Mouse (Mus musculus) retina, adult 2 months (tissue): Measurements from ENCODE around the gene Hist1h3f.
"Not testable (repeated sequence)": the region's sequence is repeated elsewhere in the genome, so short reads cannot be mapped to it uniquely, and the experiment has no call there.

Experiments
- DNase-seq: peaks from one replicate; pipeline ENCODE4 v3.0.0-alpha.2; 2012; ENCODE audit warnings: low read depth, low spot score

The Hist1h3f gene

DNA sequence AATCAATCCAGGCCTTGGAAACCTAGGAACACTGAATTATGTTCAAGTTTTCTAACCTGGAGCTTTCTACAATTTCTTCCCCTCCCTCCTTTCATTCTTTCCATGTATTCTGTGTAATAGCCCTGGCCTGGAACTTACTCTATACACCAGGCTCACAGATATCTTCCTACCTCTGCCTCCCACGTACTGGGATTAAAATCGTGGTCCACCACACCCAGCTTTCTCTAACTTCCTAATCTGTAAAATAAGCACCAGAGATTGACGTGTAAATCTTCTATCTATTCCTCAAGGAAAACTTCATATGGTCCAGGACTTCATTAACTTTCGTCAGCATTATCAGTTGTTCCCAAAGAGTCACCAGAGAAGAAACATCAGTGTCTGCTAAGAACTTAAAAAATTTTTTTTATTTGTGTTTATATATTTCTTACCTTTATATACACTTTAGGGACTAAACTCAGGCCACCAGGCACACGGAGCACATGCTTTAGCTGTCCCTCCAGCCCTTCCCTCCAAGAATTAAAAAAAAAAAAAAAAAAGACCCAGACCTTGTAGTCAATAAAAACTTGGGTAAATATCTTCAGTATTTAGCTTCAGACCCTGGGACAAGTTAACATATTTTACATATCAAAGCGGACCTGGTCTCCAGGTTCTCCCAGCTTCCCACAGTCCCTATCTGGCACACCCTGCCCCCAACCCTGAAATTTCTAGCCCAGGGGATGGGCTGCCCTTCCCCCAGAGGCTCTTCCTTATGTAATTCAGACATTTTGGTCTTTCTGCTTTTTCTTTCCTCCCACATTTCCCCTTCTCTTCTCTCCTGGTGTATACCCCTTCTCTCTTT, 38.6 kb downstream of the Hist1h3f start:
- DNase-seq: no peak

DNA sequence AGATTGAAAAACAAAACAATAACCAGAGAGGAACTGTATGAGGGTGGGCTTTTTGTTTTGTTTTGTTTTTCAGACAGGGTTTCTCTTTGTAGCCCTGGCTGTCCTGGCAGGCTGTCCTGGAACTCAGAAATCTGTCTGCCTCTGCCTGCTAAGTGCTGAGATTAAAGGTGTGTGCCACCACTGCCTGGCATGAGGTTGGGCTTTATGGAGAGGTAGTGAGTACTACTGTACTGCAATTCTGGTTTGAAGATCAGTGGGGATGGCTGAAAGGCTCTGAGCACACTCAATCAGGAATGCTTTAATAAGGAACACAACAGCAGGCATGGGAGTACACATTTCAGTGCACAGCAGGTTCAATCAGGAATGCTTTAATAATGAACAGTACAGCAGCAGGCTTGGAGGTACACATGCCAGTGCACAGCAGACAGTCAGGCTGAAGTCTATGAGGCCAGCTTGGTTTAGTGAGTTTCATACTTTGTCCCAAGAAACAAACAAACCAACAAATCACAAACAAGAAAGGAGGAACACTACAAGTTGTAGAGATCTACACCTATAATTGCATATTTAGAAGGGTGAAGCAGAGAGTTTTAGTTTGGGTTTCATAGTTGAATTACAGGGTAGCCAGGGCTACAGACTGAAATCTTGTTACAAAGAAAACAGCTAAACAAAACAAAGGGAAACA, 39.7 kb downstream of the Hist1h3f start:
- DNase-seq: no peak

DNA sequence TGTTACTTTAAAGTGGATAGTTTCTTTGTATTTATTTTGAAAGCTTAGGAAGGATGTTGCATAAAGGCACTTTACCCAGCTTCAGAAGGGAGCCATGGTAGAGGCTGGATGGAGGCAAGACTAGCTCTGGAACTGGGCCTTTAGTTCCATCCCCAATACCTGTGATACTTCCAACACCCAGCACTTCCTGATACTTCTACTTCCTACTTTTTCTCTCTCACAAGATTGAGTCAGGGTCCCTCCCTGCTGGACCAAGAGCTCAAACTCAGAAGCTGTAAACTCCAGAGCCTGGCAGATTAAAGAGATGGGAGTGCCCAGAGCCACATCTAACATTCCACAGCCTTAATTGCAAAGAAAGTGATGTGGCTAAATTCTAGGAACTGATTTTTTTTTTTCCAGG, 40.5 kb downstream of the Hist1h3f start:
- no peak for DNase-seq

DNA sequence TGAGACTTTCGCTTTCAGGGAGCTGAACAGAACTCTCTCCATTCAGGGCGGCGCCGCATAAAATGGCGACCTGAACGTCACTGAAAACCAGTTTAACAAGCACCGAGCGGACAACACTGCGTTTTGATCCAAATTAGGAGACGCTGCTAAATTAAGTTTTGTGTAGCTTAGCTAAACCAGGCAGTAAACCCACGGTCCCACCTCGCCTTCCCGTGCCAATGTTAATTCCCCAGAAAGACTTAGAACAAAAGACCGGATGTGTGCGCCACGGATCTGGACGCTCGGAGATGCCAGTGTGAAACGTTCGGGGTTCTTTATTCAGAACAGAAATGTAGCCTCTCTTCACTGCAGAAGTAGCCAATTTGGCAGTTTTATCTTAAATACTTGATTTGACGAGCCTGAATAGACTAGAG, 41.2 kb downstream of the Hist1h3f start:
- peak; percentile 40 for DNase-seq

DNA sequence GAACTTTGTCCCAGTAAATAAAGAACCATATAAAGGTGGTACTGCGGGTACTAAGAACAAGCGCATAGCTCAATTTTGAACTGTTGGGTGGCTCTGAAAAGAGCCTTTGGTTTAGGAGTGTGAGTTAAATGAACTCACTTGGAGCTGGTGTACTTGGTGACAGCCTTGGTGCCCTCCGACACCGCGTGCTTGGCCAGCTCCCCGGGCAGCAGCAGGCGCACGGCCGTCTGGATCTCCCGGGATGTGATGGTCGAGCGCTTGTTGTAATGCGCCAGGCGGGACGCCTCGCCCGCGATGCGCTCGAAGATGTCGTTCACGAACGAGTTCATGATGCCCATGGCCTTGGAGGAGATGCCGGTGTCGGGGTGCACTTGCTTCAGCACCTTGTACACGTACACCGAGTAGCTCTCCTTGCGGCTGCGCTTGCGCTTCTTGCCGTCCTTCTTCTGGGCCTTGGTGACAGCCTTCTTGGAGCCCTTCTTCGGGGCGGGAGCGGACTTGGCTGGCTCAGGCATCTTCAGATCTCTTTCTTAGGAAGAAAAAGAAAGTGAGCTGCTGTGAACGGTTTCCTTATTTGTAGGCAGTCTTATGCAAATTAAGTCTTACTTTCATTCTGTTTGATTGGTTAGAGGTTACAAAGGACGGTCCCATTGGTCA, 41.7 kb downstream of the Hist1h3f start:
- DNase-seq: peak; percentile 83

DNA sequence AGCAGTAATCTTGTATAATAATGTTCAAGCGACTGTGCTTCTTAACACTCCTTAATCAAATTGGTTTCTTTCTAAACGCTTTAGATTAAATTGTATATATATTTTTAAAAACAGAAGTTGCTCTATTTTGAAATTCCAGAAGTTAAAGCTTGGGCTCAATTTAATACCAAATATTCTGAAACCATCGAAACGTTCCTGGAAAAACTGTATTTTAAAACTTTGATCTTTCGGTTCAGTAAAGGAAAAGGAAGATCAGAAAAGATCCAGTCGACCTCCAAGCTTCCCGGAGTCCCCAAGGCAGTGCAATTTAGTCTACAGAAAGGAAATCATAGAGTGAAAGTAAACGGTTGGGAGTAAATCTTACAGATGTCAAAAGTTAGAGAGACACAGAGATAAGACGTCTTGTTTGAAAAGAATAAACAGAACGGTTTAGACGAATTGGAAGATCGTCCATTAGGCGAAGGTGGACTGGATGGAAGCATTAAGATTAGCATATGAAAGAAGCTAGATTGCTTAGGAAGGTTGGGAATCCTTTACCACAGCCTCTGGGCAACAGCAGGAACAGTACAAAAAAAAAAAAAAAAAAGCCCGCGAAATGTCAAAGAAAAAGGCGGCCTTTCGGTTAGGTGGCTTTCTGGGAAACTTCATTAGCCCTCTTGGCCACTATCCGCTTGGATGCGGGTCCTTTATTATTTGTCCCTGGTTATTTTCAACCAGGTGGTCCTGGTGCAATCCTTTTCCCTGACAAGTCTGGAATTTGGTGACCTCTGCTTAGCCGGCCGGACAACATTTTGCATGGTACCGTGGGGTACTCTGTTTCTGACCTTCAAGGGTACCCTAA, 42.5 kb downstream of the Hist1h3f start:
- no peak for DNase-seq

DNA sequence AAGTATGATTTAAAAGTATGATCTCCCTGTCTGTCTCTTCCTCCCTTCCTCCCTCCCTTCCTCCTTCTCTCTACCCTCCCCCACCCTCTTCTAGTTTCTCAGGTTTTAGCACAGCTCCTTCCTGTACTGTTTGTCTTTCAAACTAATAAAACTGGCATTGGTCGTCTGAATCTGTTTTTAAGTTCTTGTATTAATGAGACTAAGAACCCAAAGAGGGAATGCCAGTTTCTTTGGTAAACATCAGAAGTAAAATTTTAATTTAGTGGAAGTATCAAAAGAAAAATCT, 43.0 kb downstream of the Hist1h3f start:
- no peak for DNase-seq

DNA sequence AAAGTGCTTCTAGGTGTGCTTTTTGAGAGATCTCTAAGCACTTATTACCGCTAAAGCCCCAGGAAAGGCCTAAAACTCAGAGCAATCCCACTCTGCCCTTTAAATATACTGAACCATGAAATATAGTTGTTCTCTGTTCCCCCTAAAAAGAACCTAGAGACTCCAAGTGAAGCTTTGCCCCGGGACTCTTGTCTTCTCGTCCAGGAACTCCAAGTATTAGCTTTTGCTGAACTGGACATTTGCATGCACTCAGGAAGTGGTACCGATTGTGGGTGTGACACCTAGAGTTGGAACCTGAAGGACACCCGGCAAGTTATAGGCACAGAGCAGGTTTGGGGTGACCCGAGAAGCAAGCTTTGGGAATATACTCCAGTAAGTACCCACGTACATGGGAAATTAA, 47.4 kb downstream of the Hist1h3f start:
- no peak for DNase-seq

DNA sequence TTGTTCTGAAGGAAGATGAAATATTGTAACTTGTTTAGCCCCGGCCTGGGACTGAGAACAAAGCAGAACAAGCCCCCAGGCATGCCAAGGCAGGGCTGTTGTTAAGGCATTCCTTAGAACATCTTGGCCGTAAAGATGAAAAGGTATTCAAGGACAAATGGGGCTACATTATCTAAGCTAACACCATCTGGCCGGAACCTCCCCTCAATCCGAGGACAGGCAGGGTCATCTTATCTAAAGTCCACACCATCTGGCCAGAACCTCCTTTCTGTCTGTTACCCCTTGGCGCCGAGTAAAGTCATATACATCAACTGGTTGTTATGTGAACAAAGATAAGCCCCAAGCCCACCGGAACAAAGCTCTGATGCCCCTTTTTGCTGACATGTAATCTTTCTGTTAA, 48.0 kb downstream of the Hist1h3f start:
- DNase-seq: not testable (repeated sequence)

DNA sequence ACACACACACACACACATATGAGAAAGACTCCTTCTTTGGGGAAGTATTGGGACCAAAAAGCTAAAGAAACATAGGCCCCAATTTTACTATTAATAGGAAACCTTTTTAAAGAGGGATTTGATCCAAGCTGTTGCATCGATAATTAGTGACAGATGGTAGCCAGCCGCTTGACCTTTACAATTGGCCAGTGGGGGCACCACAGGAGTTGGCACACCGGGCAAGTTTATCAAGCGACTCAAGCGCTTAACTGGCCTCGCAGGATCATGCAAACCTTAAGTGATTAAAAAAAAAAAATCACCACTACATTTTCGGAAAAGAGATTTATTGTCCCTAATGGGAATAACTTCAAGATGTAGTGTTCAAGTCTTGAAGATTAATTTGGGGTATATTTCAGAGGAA, 48.8 kb downstream of the Hist1h3f start:
- no peak for DNase-seq

DNA sequence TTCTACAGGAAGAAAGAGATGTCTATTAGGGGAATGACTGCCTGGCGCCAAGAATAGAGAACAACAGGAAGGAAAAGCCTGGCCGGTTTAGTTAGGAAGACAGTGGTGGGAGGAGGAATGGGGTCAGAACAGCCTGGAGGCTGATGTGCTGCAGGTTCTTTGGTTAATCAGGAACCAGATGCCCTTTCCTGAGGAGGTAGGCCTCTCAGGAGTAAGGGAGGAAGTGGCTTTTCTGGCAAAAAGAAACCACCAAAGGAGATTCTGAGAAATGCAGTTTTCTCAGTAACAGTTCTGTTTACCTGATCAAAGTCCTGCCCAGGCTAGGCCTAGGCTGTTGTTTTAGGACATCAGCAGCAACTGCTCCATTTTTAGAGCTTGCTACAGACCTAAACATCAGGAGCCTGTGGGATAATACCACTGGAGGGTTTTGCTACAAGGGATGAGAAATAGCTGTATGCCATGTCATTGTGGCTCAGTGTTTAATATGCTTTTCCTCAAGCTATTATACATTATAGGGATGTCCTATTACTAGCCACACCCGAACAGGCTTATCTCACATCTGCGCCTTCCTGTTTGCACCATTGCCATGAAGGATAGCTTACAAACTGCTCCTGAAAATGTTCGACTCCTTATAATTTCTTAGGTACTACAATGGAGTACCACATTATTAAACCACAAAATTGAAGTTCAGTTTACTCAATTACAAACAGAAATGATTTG, 49.4 kb downstream of the Hist1h3f start:
- DNase-seq: no peak
